Mouse (Mus musculus): ENCODE data around the gene Hist1h2ah.

- peak; percentile 24; the same call in 1 of the 2 replicates for TF ChIP-seq CTCF (IDR thresholded peaks at IDR 0.05; ENCODE audit: borderline replicate concordance, insufficient read depth, low read depth, low read length)
- TF ChIP-seq POLR2A (IDR thresholded peaks at IDR 0.05; ENCODE audit: borderline replicate concordance, insufficient read depth, low read length): no peak
These were observed 4.9 kb downstream of the Hist1h2ah start for GRCm38 (mm10) chr13:22030493-22030892.

All from cerebellum, adult 2 months (tissue).